Mouse (Mus musculus) left cerebral cortex, adult 2 months (tissue): ENCODE data around the gene Stt3b. TPM values are rescaled to one million over a fixed set of nuclear protein-coding genes. Genes with fewer than 3 reads are reported as not detected.

Source experiments
- DNase-seq, 2 experiments: peaks; one replicate each; pipeline ENCODE4 v3.0.0; 2021 to 2022; ENCODE audit warnings: low spot score in 2 of 2, mixed read lengths in 1 of 2; ENCODE audit errors: extremely low spot score in 1 of 2
- H3K27ac ChIP-seq: fragments of 200-600 bp; 2 replicates; pipeline ENCODE4 v1.8.1; 2022
- H3K4me3 ChIP-seq: fragments of 200-600 bp; 2 replicates; pipeline ENCODE4 v1.8.1; 2022
- CTCF ChIP-seq: fragments of 200-600 bp; IDR thresholded peaks from 2 replicates; pipeline ENCODE4 v1.8.1; 2022; ENCODE audit warnings: antibody characterized with exemption, mild to moderate bottlenecking, moderate library complexity
- intact Hi-C: fragments of 180-260 bp; cut with DNase I; formaldehyde crosslinking; loops from one replicate; pipeline ENCODE4 v1.15.1; 2025
- long read RNA-seq, 2 experiments: library from polyadenylated mRNA; stranded (forward); transcript quantifications; one replicate each; pipeline ENCODE4 v2.0.0; 2021; ENCODE audit warnings: borderline mapping rate in 2 of 2
- total RNA-seq, 2 experiments: library from RNA; stranded (reverse); gene quantifications; 2 replicates each; pipeline ENCODE4 v1.2.3; 2021

Gene Stt3b
- 10 to 100 TPM; 87.7 to 92.9 TPM for total RNA-seq
- long read RNA-seq, experiment 1, full-length matches to known transcripts: 97 of 109 reads
- long read RNA-seq, experiment 1, partial matches to known transcripts: 7 of 109 reads
- long read RNA-seq, experiment 1, other reads (novel, unspliced or antisense): 5 of 109 reads
- long read RNA-seq, experiment 2, full-length matches to known transcripts: 80 of 91 reads
- long read RNA-seq, experiment 2, partial matches to known transcripts: 4 of 91 reads
- long read RNA-seq, experiment 2, other reads (novel, unspliced or antisense): 7 of 91 reads

- peak; percentile 26 for TF ChIP-seq CTCF
- intact Hi-C loops: loop anchor here (5.0 to 10.0 kb wide), 3 partner anchors 254 to 732 kb away; partner anchors contain the start of gene Gpd1l
- peak within 1 kb of the TSS; percentile 96 for H3K27ac ChIP-seq
These were observed at the start of gene Stt3b for GRCm38 (mm10) chr9:115310346-115311222. TSS of gene Stt3b (minus strand) at chr9:115310421.

DNA sequence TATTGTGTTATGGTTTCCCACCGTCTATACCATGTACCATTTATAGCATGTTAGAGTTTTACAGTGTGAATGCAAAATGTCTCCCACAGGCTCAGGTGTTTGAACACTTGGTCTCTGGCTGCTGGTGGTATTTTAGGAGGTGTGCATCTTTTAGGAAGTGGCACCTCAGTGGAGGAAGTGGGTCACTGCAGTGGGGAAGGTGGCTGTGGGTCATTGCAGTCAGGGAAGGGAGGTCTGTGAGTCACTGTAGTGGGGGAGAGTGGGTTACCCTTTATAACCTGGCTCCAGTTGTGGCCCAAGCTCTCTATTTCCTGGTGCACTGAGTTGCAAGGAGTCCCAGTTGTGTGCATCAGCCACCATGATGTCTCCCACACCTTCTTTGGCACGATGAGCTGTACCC, 48.2 kb upstream of the Stt3b start:
- no peak for TF ChIP-seq CTCF
- Histone ChIP-seq H3K27ac (no peak overlapping the region), H3K4me3 (no peak overlapping the region)
- DNase-seq: no peak
- intact Hi-C loops: no loop called here

More at GRCm38 (mm10) chr9:115310346-115311222, at the start of gene Stt3b:
- peak within 1 kb of the TSS; percentile 96 for H3K4me3 ChIP-seq
- peak; percentile 100 for DNase-seq

GRCm38 (mm10) chr9:115357996-115358395, 47.8 kb upstream of the Stt3b start:
- intact Hi-C loops: no loop called here
- TF ChIP-seq CTCF: no peak
- no peak overlapping the region for H3K27ac ChIP-seq
- H3K4me3 ChIP-seq: no peak overlapping the region
- no peak for DNase-seq

GRCm38 (mm10) chr9:115356731-115357458, 46.7 kb upstream of the Stt3b start:
- no peak for DNase-seq
- intact Hi-C loops: no loop called here
- TF ChIP-seq CTCF: no peak
- no peak overlapping the region for H3K4me3 ChIP-seq
- H3K27ac ChIP-seq: no peak overlapping the region

DNA sequence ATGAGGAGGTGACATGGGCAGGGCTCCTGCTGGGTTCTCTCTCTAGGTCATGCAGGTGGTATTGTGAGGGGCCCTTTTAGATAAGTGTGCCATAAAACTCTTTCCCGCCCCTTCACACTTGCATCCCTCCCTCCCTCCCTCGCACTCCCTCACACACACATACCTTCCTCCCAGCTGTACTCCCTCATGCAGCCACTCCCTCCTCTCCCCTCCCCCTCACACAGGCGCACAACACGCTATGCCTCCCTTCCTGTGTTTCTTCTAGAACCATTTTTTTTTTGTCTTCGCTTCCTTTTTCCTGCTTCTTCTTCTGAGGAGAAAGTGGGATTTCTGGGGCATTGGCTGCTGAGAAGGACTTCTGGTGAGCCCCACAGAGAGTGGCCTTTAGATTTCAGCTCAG, 45.8 kb upstream of the Stt3b start:
- no peak overlapping the region for H3K27ac ChIP-seq
- no peak overlapping the region for H3K4me3 ChIP-seq
- intact Hi-C loops: no loop called here
- TF ChIP-seq CTCF: no peak
- DNase-seq: no peak

GRCm38 (mm10) chr9:115349741-115350512, 39.7 kb upstream of the Stt3b start:
- DNase-seq: no peak
- TF ChIP-seq CTCF: no peak
- no peak overlapping the region for H3K4me3 ChIP-seq
- no peak overlapping the region for H3K27ac ChIP-seq
- intact Hi-C loops: no loop called here

GRCm38 (mm10) chr9:115349106-115349505, 38.9 kb upstream of the Stt3b start:
- no peak for DNase-seq
- no peak overlapping the region for H3K27ac ChIP-seq
- intact Hi-C loops: no loop called here
- H3K4me3 ChIP-seq: no peak overlapping the region
- no peak for TF ChIP-seq CTCF

GRCm38 (mm10) chr9:115344930-115345329, 34.7 kb upstream of the Stt3b start:
- no peak overlapping the region for H3K27ac ChIP-seq
- no peak for DNase-seq
- intact Hi-C loops: no loop called here
- no peak for TF ChIP-seq CTCF
- H3K4me3 ChIP-seq: no peak overlapping the region

DNA sequence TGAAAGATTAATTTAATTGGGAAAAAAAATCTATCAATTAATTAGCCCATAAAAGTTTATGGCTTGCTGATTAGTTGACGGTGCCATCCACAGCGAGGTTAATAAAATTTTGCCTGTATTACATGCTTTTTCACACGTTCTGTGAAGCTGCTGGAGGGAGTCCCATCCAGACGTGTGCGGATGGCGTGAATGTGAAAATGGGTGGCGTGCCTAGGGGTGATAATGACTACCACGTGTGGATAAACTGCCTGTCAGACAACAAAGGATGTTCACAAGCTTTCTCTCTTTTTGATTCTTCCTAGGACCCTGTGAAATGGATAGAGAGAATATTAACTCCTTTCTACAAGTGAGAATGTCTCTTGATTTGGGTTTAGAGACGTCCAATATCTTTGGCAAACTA, 31.4 kb upstream of the Stt3b start:
- DNase-seq: no peak
- Histone ChIP-seq H3K4me3 (no peak overlapping the region), H3K27ac (no peak overlapping the region)
- intact Hi-C loops: no loop called here
- TF ChIP-seq CTCF: no peak

- no peak overlapping the region for H3K4me3 ChIP-seq
- intact Hi-C loops: no loop called here
- no peak overlapping the region for H3K27ac ChIP-seq
- TF ChIP-seq CTCF: no peak
- no peak for DNase-seq
These were observed 30.1 kb upstream of the Stt3b start for GRCm38 (mm10) chr9:115340212-115340815.

- TF ChIP-seq CTCF: no peak
- DNase-seq: peak; percentile 38 to 57
- no peak overlapping the region for H3K27ac ChIP-seq
- intact Hi-C loops: loop anchor here (2.0 kb wide), 2 partner anchors 600 to 628 kb away; no protein-coding TSS in a partner anchor
- H3K4me3 ChIP-seq: no peak overlapping the region
These were observed 28.6 kb upstream of the Stt3b start for GRCm38 (mm10) chr9:115338816-115339215.
